Mouse (Mus musculus): ENCODE results near the gene Gm43191. TPM values are rescaled to one million over a fixed set of nuclear protein-coding genes. Genes with fewer than 3 reads are reported as not detected.

Gene Gm43191
- total RNA-seq (2023): not detected

GRCm38 (mm10) chr3:116681160-116681559 is at the start of gene Gm43191:
Gene Gm43191, minus strand, starts transcription at chr3:116681260.

GRCm38 (mm10) chr3:116712436-116712881 is 31.4 kb upstream of the Gm43191 start, which contains the start of gene Slc35a3:
Gene Slc35a3, minus strand, starts transcription at chr3:116712831.

DNA sequence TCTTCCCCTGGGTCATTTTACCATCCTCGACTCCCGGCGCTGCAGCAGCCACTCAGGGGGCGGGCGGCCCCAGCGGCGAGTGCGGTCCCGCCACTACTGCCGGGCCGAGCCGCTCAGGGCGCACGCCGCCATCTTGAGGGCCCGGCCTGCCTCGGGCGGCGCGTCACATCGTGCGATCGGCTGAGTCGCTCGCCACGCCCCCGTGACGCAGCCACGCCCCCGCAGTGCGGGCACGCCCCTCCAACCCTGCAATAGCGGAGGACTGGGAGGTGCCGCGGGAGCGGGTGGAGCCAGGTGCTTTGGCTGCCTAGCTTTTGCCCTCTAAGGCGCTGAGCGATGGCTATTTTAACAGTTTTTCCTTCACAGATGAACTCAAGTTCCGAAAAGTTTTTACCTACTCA is 18.6 kb downstream of the Gm43191 start, which contains the start of gene Mfsd14a:
TSS of gene Mfsd14a (minus strand) at position 215 of the 401 bp plus-strand sequence.

DNA sequence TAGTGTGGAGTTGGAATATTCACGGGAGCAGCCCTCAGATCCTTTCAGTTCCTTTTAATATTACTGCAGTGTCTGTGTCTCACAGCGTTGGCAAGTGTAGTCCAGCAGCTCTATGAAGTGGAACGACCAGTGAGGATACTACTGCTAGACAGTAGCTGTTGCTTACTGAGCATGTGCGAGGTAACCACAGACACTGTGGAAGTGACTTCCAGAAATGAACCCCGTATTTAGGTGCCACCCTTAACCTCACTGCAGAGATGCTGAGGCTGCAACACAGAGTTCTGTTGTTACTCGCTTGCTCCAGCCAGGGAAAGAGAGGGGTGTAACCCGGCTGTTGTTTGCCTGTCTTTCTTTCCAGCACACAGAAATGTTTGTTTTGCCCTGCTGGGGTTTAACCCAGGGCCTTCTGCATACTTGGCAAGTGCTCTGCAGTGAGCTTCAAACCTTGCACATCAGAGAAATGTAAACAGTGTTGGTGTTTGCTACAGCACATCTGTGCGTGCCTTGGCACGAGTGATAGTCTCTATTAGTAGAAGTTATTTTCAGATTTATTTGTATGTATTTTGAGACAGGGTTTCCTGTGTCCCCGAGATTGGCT is 66.7 kb downstream of the Gm43191 start, which contains the start of gene Trmt13:
TSS of gene Trmt13 (minus strand) at position 293 of the 598 bp plus-strand sequence.

GRCm38 (mm10) chr3:116594728-116595602 is 86.1 kb downstream of the Gm43191 start, which contains the start of gene Sass6:
Gene Sass6, plus strand, starts transcription at chr3:116594982.

Other genes starting within 250 kb of the Gm43191 start
- gene Rtca, start 173.1 kb downstream of the Gm43191 start, total RNA-seq (2023): 20.4 TPM
- 11.7 TPM for gene Dbt, start 168.2 kb downstream of the Gm43191 start, total RNA-seq (2023)
- not detected for gene Lrrc39, start 118.3 kb downstream of the Gm43191 start, total RNA-seq (2023)
- gene Sass6, start 86.3 kb downstream of the Gm43191 start, total RNA-seq (2023): 7.7 TPM
- 32.4 TPM for gene Trmt13, start 66.7 kb downstream of the Gm43191 start, total RNA-seq (2023)
- 92.9 TPM for gene Mfsd14a, start 18.6 kb downstream of the Gm43191 start, total RNA-seq (2023)
- gene Slc35a3, start 31.6 kb upstream of the Gm43191 start, total RNA-seq (2023): 17.8 TPM
- 6.2 TPM for gene Agl, start 126.9 kb upstream of the Gm43191 start, total RNA-seq (2023)
- gene Frrs1, start 178.2 kb upstream of the Gm43191 start, total RNA-seq (2023): 12.5 TPM